Mouse (Mus musculus) hindbrain, embryonic 10.5 days (tissue): ENCODE results near the gene Zfp12. TPM values are rescaled to one million over a fixed set of nuclear protein-coding genes. Genes with fewer than 3 reads are reported as not detected.
A peak's percentile ranks its signal among the peaks of the same experiment; 100 is the strongest.

Source experiments
- DNase-seq: peaks from one replicate; pipeline ENCODE4 v3.0.0-alpha.2; 2017; ENCODE audit warnings: low spot score
- H3K27ac ChIP-seq: fragments of 300-500 bp; sonication (generic); 2 replicates; pipeline ENCODE4 v1.5.1; 2016; ENCODE audit warnings: mild to moderate bottlenecking, moderate library complexity
- H3K27me3 ChIP-seq: fragments of 300-500 bp; sonication (generic); 2 replicates; pipeline ENCODE4 v1.6.1; 2016; ENCODE audit warnings: mild to moderate bottlenecking; ENCODE audit not compliant: poor library complexity, insufficient read depth, severe bottlenecking
- H3K36me3 ChIP-seq: fragments of 300-500 bp; sonication (generic); 2 replicates; pipeline ENCODE4 v1.6.1; 2016; ENCODE audit warnings: mild to moderate bottlenecking, moderate library complexity
- H3K4me1 ChIP-seq: fragments of 300-500 bp; sonication (generic); replicated peaks from 2 replicates; pipeline ENCODE4 v1.6.1; 2016; ENCODE audit warnings: mild to moderate bottlenecking
- H3K4me3 ChIP-seq: fragments of 300-500 bp; sonication (generic); 2 replicates; pipeline ENCODE4 v1.5.1; 2016; ENCODE audit warnings: mild to moderate bottlenecking, moderate library complexity
- H3K9me3 ChIP-seq: fragments of 300-500 bp; sonication (generic); 2 replicates; pipeline ENCODE4 v1.6.1; 2016; ENCODE audit warnings: mild to moderate bottlenecking, moderate library complexity
- WGBS: fragments of 180-500 bp; shearing (Covaris S2); methylation state at CpG from one replicate; pipeline ENCODE4 v1.1.7; 2016; 5-methylcytosine and 5-hydroxymethylcytosine counted together
- polyA plus RNA-seq: library from polyadenylated mRNA; unstranded; fragments of >200 nt; fragmentation: Nextera tagmentation; extraction: Ambion mirVana; gene quantifications from 2 replicates; pipeline ENCODE4 v1.2.1, GENCODE M21; 2016

Zfp12 gene
- polyA plus RNA-seq, 1 experiment from 2014 or later, result 19.9 TPM

DNA sequence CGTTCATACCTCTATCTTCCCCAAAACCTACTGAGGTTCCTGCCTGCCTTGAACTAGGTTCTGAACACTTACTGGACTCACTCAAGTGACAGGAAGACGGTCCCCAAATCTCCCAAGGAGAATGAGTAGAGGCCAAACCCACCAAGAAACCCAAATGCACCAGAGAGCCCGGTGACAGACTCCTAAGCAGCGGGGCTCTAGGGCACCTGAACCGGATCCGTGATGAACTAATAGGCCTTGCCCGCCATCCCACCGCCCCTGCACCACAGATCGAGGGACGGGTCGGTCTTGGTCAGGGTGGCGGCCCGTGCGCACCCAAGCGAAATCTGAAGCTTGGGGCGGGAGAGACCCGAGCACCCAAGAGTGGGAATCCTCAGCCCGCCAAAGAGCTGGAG, 17.8 kb downstream of the Zfp12 start:
- DNase-seq, result no peak
- Histone ChIP-seq H3K36me3 (peaks cover 80% of the 10 kb centered on the region), H3K4me1 (peaks cover 28% of the 10 kb centered on the region), H3K9me3 (no peaks in the 10 kb centered on the region), H3K4me3 (peak overlapping the region; percentile 51), H3K27me3 (peaks cover 82% of the 10 kb centered on the region), H3K27ac (no peak overlapping the region)
- WGBS, result 15% methylated on average over 18 of the region's 18 CpGs

- WGBS, result 11% methylated on average over 103 of the region's 103 CpGs
- H3K27ac ChIP-seq, result no peak overlapping the region
- H3K36me3 ChIP-seq, result peaks cover 80% of the 10 kb centered on the region
- H3K9me3 ChIP-seq, result no peaks in the 10 kb centered on the region
- peak overlapping the region; percentile 51 for H3K4me3 ChIP-seq
- peaks cover 28% of the 10 kb centered on the region for H3K4me1 ChIP-seq
- peak; percentile 51 for DNase-seq
- peaks cover 87% of the 10 kb centered on the region for H3K27me3 ChIP-seq
These were observed 18.4 kb downstream of the Zfp12 start for GRCm38 (mm10) chr5:143253186-143253880.

- DNase-seq, result no peak
- 10% methylated on average over 81 of the region's 81 CpGs for WGBS
- H3K4me3 ChIP-seq, result peak overlapping the region; percentile 51
- peaks cover 28% of the 10 kb centered on the region for H3K4me1 ChIP-seq
- H3K27me3 ChIP-seq, result peaks cover 94% of the 10 kb centered on the region
- H3K36me3 ChIP-seq, result peaks cover 80% of the 10 kb centered on the region
- H3K27ac ChIP-seq, result no peak overlapping the region
- no peaks in the 10 kb centered on the region for H3K9me3 ChIP-seq
These were observed 19.0 kb downstream of the Zfp12 start for GRCm38 (mm10) chr5:143253881-143254486.

GRCm38 (mm10) chr5:143254487-143255130, 19.6 kb downstream of the Zfp12 start:
- H3K27ac ChIP-seq, result no peak overlapping the region
- peak overlapping the region; percentile 51 for H3K4me3 ChIP-seq
- WGBS, result 8% methylated on average over 66 of the region's 66 CpGs
- no peaks in the 10 kb centered on the region for H3K9me3 ChIP-seq
- peaks cover 28% of the 10 kb centered on the region for H3K4me1 ChIP-seq
- H3K36me3 ChIP-seq, result peaks cover 80% of the 10 kb centered on the region
- peaks cover 94% of the 10 kb centered on the region for H3K27me3 ChIP-seq
- peak; percentile 55 for DNase-seq

DNA sequence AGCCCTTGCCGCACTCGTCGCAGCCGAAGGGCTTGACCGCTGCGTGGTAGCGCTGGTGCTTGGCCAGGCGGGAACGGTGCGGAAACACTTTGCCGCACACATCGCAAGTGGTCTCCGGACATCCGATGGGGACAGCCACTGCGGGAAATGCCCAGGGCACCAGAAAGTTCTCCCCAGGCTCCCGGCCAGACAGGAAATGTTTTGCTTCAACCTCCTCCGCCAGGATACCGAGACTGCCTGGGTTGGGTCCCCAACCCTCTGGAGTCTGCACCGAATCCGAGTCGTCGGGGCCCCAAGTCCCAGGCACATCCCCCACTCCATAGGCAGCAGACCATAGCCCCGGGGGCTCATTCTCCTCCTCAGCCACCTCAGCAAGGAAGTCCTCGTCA, 20.2 kb downstream of the Zfp12 start:
- Histone ChIP-seq H3K27ac (no peak overlapping the region), H3K9me3 (no peaks in the 10 kb centered on the region), H3K36me3 (peaks cover 80% of the 10 kb centered on the region), H3K27me3 (peaks cover 94% of the 10 kb centered on the region), H3K4me3 (peak overlapping the region; percentile 51), H3K4me1 (peaks cover 28% of the 10 kb centered on the region)
- 17% methylated on average over 24 of the region's 24 CpGs for WGBS
- no peak for DNase-seq

DNA sequence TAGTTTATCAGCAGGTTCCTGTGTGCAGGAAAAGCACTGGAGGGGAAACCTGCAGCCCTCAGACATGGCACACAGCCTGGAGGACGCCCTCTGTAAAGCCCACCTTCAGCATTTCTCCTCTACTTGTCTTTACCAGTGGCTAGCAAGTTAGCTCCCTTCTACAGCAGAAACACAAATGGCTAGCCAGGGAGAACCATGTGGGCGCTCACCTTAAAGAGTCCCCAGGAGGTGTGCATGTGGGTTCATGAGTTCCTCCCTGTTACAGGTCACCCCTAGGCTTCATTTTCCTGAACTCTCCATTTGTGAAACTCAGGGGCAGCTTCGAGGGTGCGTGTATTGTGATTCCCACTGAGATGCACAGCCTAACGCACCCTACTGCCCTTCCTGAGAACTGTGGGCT, 20.8 kb downstream of the Zfp12 start:
- no peak for DNase-seq
- peaks cover 89% of the 10 kb centered on the region for H3K27me3 ChIP-seq
- H3K36me3 ChIP-seq, result peaks cover 87% of the 10 kb centered on the region
- WGBS, result 73% methylated on average over 5 of the region's 5 CpGs
- no peaks in the 10 kb centered on the region for H3K9me3 ChIP-seq
- H3K4me3 ChIP-seq, result no peak overlapping the region
- peaks cover 28% of the 10 kb centered on the region for H3K4me1 ChIP-seq
- no peak overlapping the region for H3K27ac ChIP-seq

- Histone ChIP-seq H3K36me3 (peaks cover 84% of the 10 kb centered on the region), H3K27me3 (peaks cover 30% of the 10 kb centered on the region), H3K9me3 (no peaks in the 10 kb centered on the region), H3K27ac (no peak overlapping the region), H3K4me3 (no peak overlapping the region), H3K4me1 (peaks cover 7% of the 10 kb centered on the region; the same call in 1 of the 2 replicates)
- WGBS, result 93% methylated on average over 8 of the region's 8 CpGs
- no peak for DNase-seq
These were observed 26.7 kb downstream of the Zfp12 start for GRCm38 (mm10) chr5:143261636-143262035.

GRCm38 (mm10) chr5:143264689-143265088, 29.7 kb downstream of the Zfp12 start:
- no peaks in the 10 kb centered on the region for H3K9me3 ChIP-seq
- DNase-seq, result no peak
- WGBS, result 93% methylated on average over 10 of the region's 10 CpGs
- H3K4me1 ChIP-seq, result peaks cover 20% of the 10 kb centered on the region
- peaks cover 54% of the 10 kb centered on the region for H3K36me3 ChIP-seq
- H3K27ac ChIP-seq, result no peak overlapping the region
- 0 out of 2 replicates have a peak, but pooled peaks cover 3% of the 10 kb centered on the region for H3K27me3 ChIP-seq
- no peak overlapping the region for H3K4me3 ChIP-seq

- Histone ChIP-seq H3K9me3 (no peaks in the 10 kb centered on the region), H3K4me1 (peaks cover 27% of the 10 kb centered on the region), H3K36me3 (peaks cover 46% of the 10 kb centered on the region), H3K27ac (no peak overlapping the region), H3K4me3 (no peak overlapping the region), H3K27me3 (no peaks in the 10 kb centered on the region)
- 61% methylated on average over 1 of the region's 1 CpGs for WGBS
- DNase-seq, result no peak
These were observed 30.4 kb downstream of the Zfp12 start for GRCm38 (mm10) chr5:143265409-143265808.

- no peak for DNase-seq
- Histone ChIP-seq H3K36me3 (peaks cover 34% of the 10 kb centered on the region), H3K4me3 (no peak overlapping the region), H3K9me3 (no peaks in the 10 kb centered on the region), H3K4me1 (peaks cover 37% of the 10 kb centered on the region), H3K27ac (no peak overlapping the region), H3K27me3 (no peaks in the 10 kb centered on the region)
- 86% methylated on average over 6 of the region's 6 CpGs for WGBS
These were observed 31.8 kb downstream of the Zfp12 start for GRCm38 (mm10) chr5:143266794-143267193.

GRCm38 (mm10) chr5:143268985-143269362, 34.0 kb downstream of the Zfp12 start:
- H3K36me3 ChIP-seq, result peaks cover 12% of the 10 kb centered on the region
- peak overlapping the region; percentile 98 for H3K27ac ChIP-seq
- peaks cover 37% of the 10 kb centered on the region for H3K4me1 ChIP-seq
- H3K4me3 ChIP-seq, result peak overlapping the region; percentile 98
- no peaks in the 10 kb centered on the region for H3K27me3 ChIP-seq
- no peak for DNase-seq
- WGBS, result 31% methylated on average over 8 of the region's 8 CpGs
- H3K9me3 ChIP-seq, result no peaks in the 10 kb centered on the region

GRCm38 (mm10) chr5:143269363-143270150, 34.6 kb downstream of the Zfp12 start, which contains the start of gene Zfp316:
Gene Zfp316 (minus strand): TSS chr5:143270022.
- DNase-seq, result peak; percentile 71
- 1% methylated on average over 79 of the region's 79 CpGs for WGBS
- no peaks in the 10 kb centered on the region for H3K9me3 ChIP-seq

More at GRCm38 (mm10) chr5:143269363-143270150, 34.6 kb downstream of the Zfp12 start, which contains the start of gene Zfp316:
- peaks cover 6% of the 10 kb centered on the region for H3K36me3 ChIP-seq
- peaks cover under 1% of the 10 kb centered on the region; the same call in 1 of the 2 replicates for H3K27me3 ChIP-seq
- peak within 1 kb of the TSS; percentile 98 for H3K4me3 ChIP-seq
- H3K27ac ChIP-seq, result peak within 1 kb of the TSS; percentile 98
- peaks cover 37% of the 10 kb centered on the region for H3K4me1 ChIP-seq
